Mouse (Mus musculus) spleen, embryonic (tissue): Measurements from ENCODE around the gene Nedd4.

Source experiments
- CTCF ChIA-PET: fragments of 350-600 bp; sonication (Branson Sonifier 250); formaldehyde crosslinking; loops from one replicate; lab custom pipeline; 2022; lab: Charles Lee

Gene Nedd4

GRCm38 (mm10) chr9:72675745-72676200 lies 13.6 kb downstream of the Nedd4 start:
- CTCF ChIA-PET, result interaction anchor here (0.6 to 1.2 kb wide), 2 partner anchors 19 to 51 kb away, joined by 4 to 6 read pairs; no protein-coding TSS in a partner anchor

GRCm38 (mm10) chr9:72677659-72678058 lies 15.5 kb downstream of the Nedd4 start:
- CTCF ChIA-PET, result no interaction called here

- CTCF ChIA-PET, result no interaction called here
Measured at GRCm38 (mm10) chr9:72678771-72679170, 16.6 kb downstream of the Nedd4 start.

GRCm38 (mm10) chr9:72681652-72682228 lies 19.6 kb downstream of the Nedd4 start:
- CTCF ChIA-PET, result no interaction called here

GRCm38 (mm10) chr9:72683268-72683667 lies 21.1 kb downstream of the Nedd4 start:
- CTCF ChIA-PET, result no interaction called here

- CTCF ChIA-PET, result no interaction called here
Measured at GRCm38 (mm10) chr9:72685231-72685630, 23.1 kb downstream of the Nedd4 start.

- CTCF ChIA-PET, result no interaction called here
Measured at GRCm38 (mm10) chr9:72686506-72686905, 24.4 kb downstream of the Nedd4 start.

GRCm38 (mm10) chr9:72689522-72689921 lies 27.4 kb downstream of the Nedd4 start:
- CTCF ChIA-PET, result no interaction called here

GRCm38 (mm10) chr9:72690811-72691210 lies 28.7 kb downstream of the Nedd4 start:
- CTCF ChIA-PET, result no interaction called here

- CTCF ChIA-PET, result interaction anchor here (0.6 kb wide), 1 partner anchor 105 kb away, joined by 5 read pairs; no protein-coding TSS in a partner anchor
Measured at GRCm38 (mm10) chr9:72691942-72692341, 29.8 kb downstream of the Nedd4 start.

GRCm38 (mm10) chr9:72693081-72693696 lies 31.0 kb downstream of the Nedd4 start:
- CTCF ChIA-PET, result no interaction called here

- CTCF ChIA-PET, result no interaction called here
Measured at GRCm38 (mm10) chr9:72693861-72694260, 31.7 kb downstream of the Nedd4 start.

GRCm38 (mm10) chr9:72696508-72696907 lies 34.4 kb downstream of the Nedd4 start:
- CTCF ChIA-PET, result no interaction called here

GRCm38 (mm10) chr9:72697779-72698178 lies 35.6 kb downstream of the Nedd4 start:
- CTCF ChIA-PET, result no interaction called here

GRCm38 (mm10) chr9:72699702-72700101 lies 37.6 kb downstream of the Nedd4 start:
- CTCF ChIA-PET, result interaction anchor here (0.6 to 0.7 kb wide), 2 partner anchors 474 to 751 kb away, joined by 3 read pairs; no protein-coding TSS in a partner anchor

GRCm38 (mm10) chr9:72701441-72701840 lies 39.3 kb downstream of the Nedd4 start:
- CTCF ChIA-PET, result no interaction called here

GRCm38 (mm10) chr9:72702075-72702474 lies 39.9 kb downstream of the Nedd4 start:
- CTCF ChIA-PET, result no interaction called here

GRCm38 (mm10) chr9:72703142-72703541 lies 41.0 kb downstream of the Nedd4 start:
- CTCF ChIA-PET, result no interaction called here

GRCm38 (mm10) chr9:72703754-72704153 lies 41.6 kb downstream of the Nedd4 start:
- CTCF ChIA-PET, result no interaction called here

- CTCF ChIA-PET, result no interaction called here
Measured at GRCm38 (mm10) chr9:72705270-72705669, 43.1 kb downstream of the Nedd4 start.

GRCm38 (mm10) chr9:72707999-72708398 lies 45.9 kb downstream of the Nedd4 start:
- CTCF ChIA-PET, result no interaction called here

- CTCF ChIA-PET, result no interaction called here
Measured at GRCm38 (mm10) chr9:72708690-72709089, 46.5 kb downstream of the Nedd4 start.

- CTCF ChIA-PET, result interaction anchor here (0.6 kb wide), 1 partner anchor 84 kb away, joined by 8 read pairs; no protein-coding TSS in a partner anchor
Measured at GRCm38 (mm10) chr9:72710060-72710459, 47.9 kb downstream of the Nedd4 start.
